Mouse (Mus musculus): Measurements from ENCODE around the gene Rnf225. TPM values are rescaled to one million over a fixed set of nuclear protein-coding genes. Genes with fewer than 3 reads are reported as not detected.
"Not testable (repeated sequence)": the region's sequence is repeated elsewhere in the genome, so short reads cannot be mapped to it uniquely, and the experiment has no call there.

Rnf225 gene
- 2.3 and 7.0 TPM in 2 replicates for polyA plus RNA-seq (2012; rRNA removed)

DNA sequence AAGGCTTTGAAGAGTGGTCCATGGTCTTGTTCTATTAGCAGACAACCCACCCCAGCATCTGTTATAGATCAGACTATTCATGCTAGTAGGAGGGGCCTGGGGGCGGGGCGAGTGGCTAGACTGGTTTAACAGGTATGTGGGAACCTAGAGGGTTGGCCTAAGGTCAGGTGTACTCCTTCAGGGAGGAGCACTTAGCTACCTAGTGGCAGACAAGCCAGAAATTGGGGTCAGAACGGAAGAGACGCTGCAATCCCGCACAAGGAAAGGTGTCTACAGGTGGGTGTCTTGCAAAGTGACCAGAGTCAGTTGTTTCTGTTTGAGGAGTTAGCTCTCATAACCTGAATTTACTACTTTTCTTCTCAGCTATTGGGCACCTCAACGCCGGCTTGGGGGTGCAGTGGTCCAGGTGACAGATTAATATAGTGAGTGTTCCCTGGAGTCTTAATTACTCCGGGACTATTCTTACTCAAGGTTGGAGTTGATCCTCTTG, at the start of gene Rnf225:
Gene Rnf225 (plus strand): TSS at position 226 of the 490 bp plus-strand sequence.
- 29% methylated on average over 8 of the region's 8 CpGs for WGBS

DNA sequence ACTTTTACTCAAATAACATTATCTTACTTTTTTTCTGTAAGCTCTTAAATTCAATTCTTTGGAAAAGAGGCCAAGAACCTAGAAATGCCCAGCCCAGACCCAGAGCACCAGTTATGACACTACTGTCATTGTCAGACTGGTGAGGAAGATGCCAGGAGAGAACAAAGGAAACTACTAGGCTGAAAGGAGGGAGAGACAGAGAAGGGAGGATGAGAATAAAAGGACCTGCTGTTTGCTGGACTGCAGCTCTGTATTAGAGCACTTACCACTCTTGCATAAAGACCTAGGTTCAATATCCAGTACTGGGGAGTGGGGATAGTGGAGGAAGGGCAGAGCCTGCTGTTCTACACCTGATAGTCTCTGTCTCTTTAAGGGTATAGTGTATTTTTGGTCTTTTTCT, 47.2 kb upstream of the Rnf225 start:
- Histone ChIP-seq H3K4me1 (ENCODE audit: control insufficient read depth, insufficient read depth, low read length) (peaks cover 8% of the 10 kb centered on the region), H3K4me3 (replicated peaks; ENCODE audit: extremely low read depth, low read depth, low read length) (no peak overlapping the region)
- no peak for DNase-seq
- TF ChIP-seq CTCF (IDR thresholded peaks at IDR 0.05; ENCODE audit: insufficient read depth, low read length) (no peak), POLR2A (IDR thresholded peaks at IDR 0.05; ENCODE audit: borderline replicate concordance, extremely low read depth, low read depth, low read length) (no peak)

More for the DNA sequence above, at the start of gene Rnf225:
- peak within 1 kb of the TSS; percentile 44 for H3K4me3 ChIP-seq (replicated peaks; ENCODE audit: extremely low read depth, low read depth, low read length)
- peak; percentile 79 for DNase-seq
- H3K4me1 ChIP-seq (ENCODE audit: control insufficient read depth, insufficient read depth, low read length), result peaks cover 4% of the 10 kb centered on the region; the same call in 1 of the 2 replicates
- TF ChIP-seq POLR2A (IDR thresholded peaks at IDR 0.05; ENCODE audit: borderline replicate concordance, extremely low read depth, low read depth, low read length), result no peak
- TF ChIP-seq CTCF (IDR thresholded peaks at IDR 0.05; ENCODE audit: insufficient read depth, low read length), result no peak

DNA sequence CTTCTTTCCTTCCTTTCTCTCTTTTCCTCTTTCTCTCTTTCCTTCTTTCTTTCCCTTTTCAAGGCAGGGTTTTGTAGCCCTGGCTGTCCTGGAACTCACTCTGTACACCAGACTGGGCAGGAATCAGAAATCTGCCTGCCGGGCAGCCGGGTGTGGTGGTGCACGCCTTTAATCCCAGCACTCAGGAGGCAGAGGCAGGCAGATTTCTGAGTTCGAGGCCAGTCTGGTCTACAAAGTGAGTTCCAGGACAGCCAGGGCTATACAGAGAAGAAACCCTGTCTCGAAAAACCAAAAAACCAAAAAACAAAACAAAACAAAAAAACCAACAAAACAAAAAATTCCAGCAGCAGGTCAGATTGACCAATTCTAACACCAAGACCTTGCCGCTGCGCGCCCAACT, 46.7 kb upstream of the Rnf225 start:
- WGBS, result 38% methylated on average over 8 of the region's 8 CpGs
- DNase-seq, result not testable (repeated sequence)
- peak overlapping the region; percentile 62 for H3K4me3 ChIP-seq (replicated peaks; ENCODE audit: extremely low read depth, low read depth, low read length)

DNA sequence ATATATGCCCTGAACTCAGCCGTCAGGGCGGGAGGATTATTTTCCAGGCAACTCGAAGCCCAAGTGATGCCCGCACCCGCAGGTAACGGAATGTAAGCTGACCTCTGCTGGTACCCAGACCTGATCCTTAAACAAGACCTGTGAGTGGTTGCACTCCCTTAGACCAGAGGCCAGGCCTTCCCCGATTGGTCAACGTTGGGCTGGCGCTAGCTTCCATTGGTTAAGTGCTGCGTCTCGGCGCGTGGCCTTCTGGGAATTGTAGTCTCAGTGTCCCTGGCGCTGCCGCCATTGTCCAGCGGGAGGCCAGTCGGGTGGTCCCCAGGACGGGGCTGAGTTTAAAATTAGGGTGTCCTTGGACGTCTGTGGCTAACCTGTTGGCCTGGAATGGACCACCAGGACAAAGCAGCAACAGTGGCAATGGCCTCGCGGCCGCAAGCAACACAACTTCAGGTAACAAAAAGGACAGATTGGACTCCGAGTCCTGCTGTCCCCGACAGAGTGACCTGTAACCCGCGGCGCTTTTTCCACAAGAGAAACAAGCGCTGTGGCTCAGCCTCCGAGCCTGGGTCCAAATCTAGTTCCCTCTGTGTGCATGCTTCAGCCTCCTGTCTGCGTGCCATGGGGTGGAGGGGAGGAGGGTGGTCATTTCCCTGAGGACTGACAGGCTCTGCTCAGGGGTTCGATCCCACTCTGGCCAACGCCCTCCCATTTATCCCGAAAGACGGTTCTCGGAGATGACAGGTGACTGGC, 46.1 kb upstream of the Rnf225 start, which contains the start of gene Zfp128:
Gene Zfp128 (plus strand): TSS at position 267 of the 750 bp plus-strand sequence.
- peak; percentile 93 for DNase-seq
- peak; percentile 67; the same call in 1 of the 2 replicates for TF ChIP-seq POLR2A (IDR thresholded peaks at IDR 0.05; ENCODE audit: borderline replicate concordance, extremely low read depth, low read depth, low read length)
- no peak for TF ChIP-seq CTCF (IDR thresholded peaks at IDR 0.05; ENCODE audit: insufficient read depth, low read length)
- Histone ChIP-seq H3K4me3 (replicated peaks; ENCODE audit: extremely low read depth, low read depth, low read length) (peak within 1 kb of the TSS; percentile 84), H3K4me1 (ENCODE audit: control insufficient read depth, insufficient read depth, low read length) (peaks cover 8% of the 10 kb centered on the region)
- WGBS, result under 1% methylated on average over 35 of the region's 35 CpGs

More for the DNA sequence above, 46.7 kb upstream of the Rnf225 start:
- not testable (repeated sequence) for H3K4me1 ChIP-seq (ENCODE audit: control insufficient read depth, insufficient read depth, low read length)

DNA sequence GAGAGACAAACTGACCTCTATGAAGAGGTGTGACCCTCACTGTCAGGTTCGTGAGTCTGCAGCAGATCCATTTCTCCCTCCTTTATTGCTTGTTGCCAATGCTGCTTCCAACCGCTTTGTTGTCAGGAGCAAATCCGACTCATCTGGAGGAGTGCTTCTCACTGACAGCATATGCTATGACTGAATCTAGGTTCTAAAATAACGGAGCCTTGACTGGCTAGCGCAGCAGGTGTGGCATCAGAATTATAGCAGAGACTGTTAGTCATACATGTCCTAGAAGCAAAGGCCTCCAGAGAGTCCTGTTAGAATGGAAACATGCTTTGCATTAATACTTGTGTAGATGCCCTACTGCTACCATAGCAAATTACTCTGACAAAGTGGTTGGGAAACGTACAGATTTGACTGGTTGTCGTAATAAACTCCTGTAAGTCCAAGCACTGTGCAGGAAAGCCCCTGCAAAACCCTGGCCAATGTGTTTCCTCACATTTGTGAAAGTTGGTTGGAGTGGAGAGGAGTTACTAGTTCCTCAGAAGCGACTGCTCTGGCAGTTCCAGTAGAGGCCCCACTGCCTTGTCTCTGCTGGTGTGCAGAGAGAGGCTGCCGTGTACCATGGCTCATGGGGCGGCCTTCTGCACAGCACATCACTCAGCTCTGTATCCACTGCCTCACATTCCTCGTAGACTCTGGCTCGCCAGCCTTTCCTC, 40.5 kb upstream of the Rnf225 start:
- no peak overlapping the region for H3K4me3 ChIP-seq (replicated peaks; ENCODE audit: extremely low read depth, low read depth, low read length)
- H3K4me1 ChIP-seq (ENCODE audit: control insufficient read depth, insufficient read depth, low read length), result peaks cover 2% of the 10 kb centered on the region; the same call in 1 of the 2 replicates
- no peak for DNase-seq
- 89% methylated on average over 12 of the region's 12 CpGs for WGBS
- TF ChIP-seq POLR2A (IDR thresholded peaks at IDR 0.05; ENCODE audit: borderline replicate concordance, extremely low read depth, low read depth, low read length) (no peak), CTCF (IDR thresholded peaks at IDR 0.05; ENCODE audit: insufficient read depth, low read length) (no peak)

DNA sequence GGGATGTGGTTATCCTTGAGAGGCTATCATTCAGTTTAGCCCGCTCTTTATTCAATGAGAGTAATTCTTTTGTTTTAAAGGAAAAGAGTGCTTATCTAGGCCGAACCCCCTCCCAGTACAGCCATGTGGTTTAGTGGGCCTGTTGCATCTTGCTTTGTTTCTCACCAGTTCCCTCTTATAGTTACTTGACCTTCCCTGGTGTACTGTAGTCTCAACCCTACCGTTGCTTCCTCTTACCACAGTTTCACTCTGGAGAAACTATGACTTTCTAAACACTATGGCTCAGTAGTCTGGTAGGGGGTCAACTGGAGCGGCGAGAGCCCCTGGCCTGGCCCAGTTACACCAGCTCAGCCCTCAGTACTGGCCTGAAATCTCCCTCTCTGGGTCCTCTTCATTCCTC, 39.6 kb upstream of the Rnf225 start:
- DNase-seq, result no peak
- Histone ChIP-seq H3K4me1 (ENCODE audit: control insufficient read depth, insufficient read depth, low read length) (no peaks in the 10 kb centered on the region), H3K4me3 (replicated peaks; ENCODE audit: extremely low read depth, low read depth, low read length) (no peak overlapping the region)
- TF ChIP-seq POLR2A (IDR thresholded peaks at IDR 0.05; ENCODE audit: borderline replicate concordance, extremely low read depth, low read depth, low read length) (no peak), CTCF (IDR thresholded peaks at IDR 0.05; ENCODE audit: insufficient read depth, low read length) (no peak)
- 96% methylated on average over 5 of the region's 5 CpGs for WGBS

DNA sequence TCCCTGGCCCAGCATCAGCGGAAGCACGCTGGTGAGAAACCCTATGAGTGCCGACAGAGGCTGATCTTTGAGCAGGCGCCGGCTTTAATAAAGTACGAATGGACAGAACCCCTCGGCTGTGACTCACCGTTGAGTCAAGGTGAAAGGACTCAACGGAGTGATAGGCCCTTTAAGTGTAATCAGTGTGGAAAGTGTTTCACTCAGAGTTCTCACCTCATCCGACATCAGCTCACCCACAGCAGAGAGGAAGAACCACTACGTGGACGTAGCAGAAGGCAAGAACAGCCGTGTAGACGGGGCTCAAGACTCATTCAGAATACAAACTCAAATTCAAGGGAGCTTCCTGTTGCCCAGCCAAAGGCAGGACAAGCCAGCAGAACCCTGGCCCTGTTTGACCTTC, 36.3 kb upstream of the Rnf225 start:
- no peak for DNase-seq
- no peaks in the 10 kb centered on the region for H3K4me1 ChIP-seq (ENCODE audit: control insufficient read depth, insufficient read depth, low read length)
- 88% methylated on average over 14 of the region's 14 CpGs for WGBS
- no peak for TF ChIP-seq CTCF (IDR thresholded peaks at IDR 0.05; ENCODE audit: insufficient read depth, low read length)
- no peak for TF ChIP-seq POLR2A (IDR thresholded peaks at IDR 0.05; ENCODE audit: borderline replicate concordance, extremely low read depth, low read depth, low read length)
- H3K4me3 ChIP-seq (replicated peaks; ENCODE audit: extremely low read depth, low read depth, low read length), result no peak overlapping the region

DNA sequence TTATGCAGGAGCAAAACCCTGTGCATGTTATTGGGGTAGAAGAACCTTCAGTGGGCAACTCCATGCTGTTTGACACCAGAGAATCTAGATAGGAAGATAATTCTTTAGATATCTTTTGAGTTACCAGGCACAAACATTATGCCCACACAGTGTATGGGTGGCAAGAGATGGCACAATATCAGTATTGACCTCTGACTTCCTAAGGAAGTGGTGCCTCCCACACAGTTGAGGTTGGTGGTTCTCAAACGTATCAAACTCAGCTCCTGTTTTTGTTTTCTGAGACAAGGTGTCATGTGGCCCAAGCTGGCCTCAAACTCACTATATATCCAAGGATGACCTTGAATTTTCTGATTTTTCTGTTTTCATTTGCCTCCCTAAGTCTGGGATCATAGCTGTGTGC, 35.9 kb upstream of the Rnf225 start:
- WGBS, result 72% methylated on average over 1 of the region's 1 CpGs
- H3K4me3 ChIP-seq (replicated peaks; ENCODE audit: extremely low read depth, low read depth, low read length), result no peak overlapping the region
- H3K4me1 ChIP-seq (ENCODE audit: control insufficient read depth, insufficient read depth, low read length), result no peaks in the 10 kb centered on the region
- no peak for TF ChIP-seq POLR2A (IDR thresholded peaks at IDR 0.05; ENCODE audit: borderline replicate concordance, extremely low read depth, low read depth, low read length)
- no peak for TF ChIP-seq CTCF (IDR thresholded peaks at IDR 0.05; ENCODE audit: insufficient read depth, low read length)
- DNase-seq, result no peak

DNA sequence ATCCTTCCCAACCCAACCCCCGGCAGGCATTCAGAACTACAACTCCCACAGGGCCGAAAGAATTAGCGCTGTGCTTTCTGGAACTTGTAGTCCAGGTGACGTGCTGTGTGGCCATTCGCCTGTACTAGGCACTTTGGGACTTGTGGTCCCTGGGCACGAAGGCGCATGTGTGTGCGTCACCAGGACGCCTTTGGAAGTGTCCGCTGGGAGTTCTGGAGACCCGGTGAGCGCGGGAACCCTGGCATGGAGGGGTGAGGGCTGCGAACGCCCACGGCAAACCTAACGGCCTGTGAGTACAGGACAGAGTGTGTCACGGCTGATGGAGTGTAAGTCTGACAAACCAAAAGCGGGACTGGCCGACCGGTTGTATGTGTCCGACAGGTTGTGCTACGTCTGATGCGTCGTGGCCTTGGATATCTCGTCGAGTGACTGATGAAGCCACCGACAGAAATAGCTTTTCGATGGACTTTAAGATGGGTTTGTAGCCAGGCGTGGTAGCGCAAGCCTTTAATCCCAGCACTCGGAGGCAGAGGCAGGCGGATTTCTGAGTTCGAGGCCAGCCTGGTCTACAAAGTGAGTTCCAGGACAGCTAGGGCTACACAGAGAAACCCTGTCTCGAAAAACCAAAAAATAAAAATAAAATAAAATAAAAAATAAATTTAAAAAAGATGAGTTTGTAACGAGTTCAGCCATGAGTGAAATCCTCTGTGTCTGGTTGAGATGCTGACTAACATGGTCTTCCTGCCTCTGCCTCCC, 29.4 kb upstream of the Rnf225 start, which contains the start of gene Zscan22:
Gene Zscan22 (plus strand): TSS at position 161 of the 756 bp plus-strand sequence.
- 4% methylated on average over 36 of the region's 36 CpGs for WGBS
- Histone ChIP-seq H3K4me1 (ENCODE audit: control insufficient read depth, insufficient read depth, low read length) (no peaks in the 10 kb centered on the region; the same call in 1 of the 2 replicates), H3K4me3 (replicated peaks; ENCODE audit: extremely low read depth, low read depth, low read length) (peak within 1 kb of the TSS; percentile 87)
- peak; percentile 91 for DNase-seq
- TF ChIP-seq POLR2A (IDR thresholded peaks at IDR 0.05; ENCODE audit: borderline replicate concordance, extremely low read depth, low read depth, low read length) (peak; percentile 67; the same call in 1 of the 2 replicates), CTCF (IDR thresholded peaks at IDR 0.05; ENCODE audit: insufficient read depth, low read length) (no peak)

All from lung, adult 2 months (tissue).